Mouse (Mus musculus) fibroblast of lung, adult 2 months (primary cell): ENCODE data around the gene Cldn2.
"Not testable (repeated sequence)": the region's sequence is repeated elsewhere in the genome, so short reads cannot be mapped to it uniquely, and the experiment has no call there.

ENCODE experiments used
- DNase-seq: peaks from one replicate; pipeline ENCODE4 v3.0.0-alpha.2; 2011; ENCODE audit warnings: low read depth

Gene Cldn2

GRCm38 (mm10) chrX:139800406-139800878, at the start of gene Cldn2:
Cldn2 (plus strand) TSS chrX:139800828.
- no peak for DNase-seq

- DNase-seq = no peak
Observed at GRCm38 (mm10) chrX:139751855-139752254, 48.8 kb upstream of the Cldn2 start.

- DNase-seq = not testable (repeated sequence)
Observed at GRCm38 (mm10) chrX:139758634-139759033, 42.0 kb upstream of the Cldn2 start.

GRCm38 (mm10) chrX:139762546-139762945, 38.1 kb upstream of the Cldn2 start:
- DNase-seq = no peak

GRCm38 (mm10) chrX:139769975-139770637, 30.5 kb upstream of the Cldn2 start:
- DNase-seq = no peak

- no peak for DNase-seq
Observed at GRCm38 (mm10) chrX:139774309-139775083, 26.1 kb upstream of the Cldn2 start.

- DNase-seq = no peak
Observed at GRCm38 (mm10) chrX:139775084-139775612, 25.5 kb upstream of the Cldn2 start.

- no peak for DNase-seq
Observed at GRCm38 (mm10) chrX:139777357-139777756, 23.3 kb upstream of the Cldn2 start.

GRCm38 (mm10) chrX:139778886-139779285, 21.7 kb upstream of the Cldn2 start:
- no peak for DNase-seq

- DNase-seq = no peak
Observed at GRCm38 (mm10) chrX:139779401-139779800, 21.2 kb upstream of the Cldn2 start.

- DNase-seq = no peak
Observed at GRCm38 (mm10) chrX:139780988-139781387, 19.6 kb upstream of the Cldn2 start.

- no peak for DNase-seq
Observed at GRCm38 (mm10) chrX:139781563-139781962, 19.1 kb upstream of the Cldn2 start.

GRCm38 (mm10) chrX:139782278-139783044, 18.2 kb upstream of the Cldn2 start, which contains the start of gene Ripply1:
Ripply1 (minus strand) TSS chrX:139782353.
- DNase-seq = no peak

GRCm38 (mm10) chrX:139783045-139783422, 17.6 kb upstream of the Cldn2 start:
- DNase-seq = peak; percentile 52

GRCm38 (mm10) chrX:139785764-139786163, 14.9 kb upstream of the Cldn2 start:
- DNase-seq = no peak

GRCm38 (mm10) chrX:139794072-139794845, 6.4 kb upstream of the Cldn2 start:
- no peak for DNase-seq

GRCm38 (mm10) chrX:139796037-139796436, 4.6 kb upstream of the Cldn2 start:
- no peak for DNase-seq

- DNase-seq = no peak
Observed at GRCm38 (mm10) chrX:139797875-139798274, 2.8 kb upstream of the Cldn2 start.

GRCm38 (mm10) chrX:139799953-139800352, 675 bp upstream of the Cldn2 start:
- DNase-seq = no peak

- no peak for DNase-seq
Observed at GRCm38 (mm10) chrX:139803028-139803427, 2.4 kb downstream of the Cldn2 start.

- no peak for DNase-seq
Observed at GRCm38 (mm10) chrX:139805918-139806317, 5.3 kb downstream of the Cldn2 start.
